Mouse (Mus musculus) right cerebral cortex, postnatal 14 days (tissue): Measurements from ENCODE around the gene Dnm3.

Experiments
- DNase-seq: peaks from one replicate; pipeline ENCODE4 v3.0.0; 2022

Dnm3 gene

DNA sequence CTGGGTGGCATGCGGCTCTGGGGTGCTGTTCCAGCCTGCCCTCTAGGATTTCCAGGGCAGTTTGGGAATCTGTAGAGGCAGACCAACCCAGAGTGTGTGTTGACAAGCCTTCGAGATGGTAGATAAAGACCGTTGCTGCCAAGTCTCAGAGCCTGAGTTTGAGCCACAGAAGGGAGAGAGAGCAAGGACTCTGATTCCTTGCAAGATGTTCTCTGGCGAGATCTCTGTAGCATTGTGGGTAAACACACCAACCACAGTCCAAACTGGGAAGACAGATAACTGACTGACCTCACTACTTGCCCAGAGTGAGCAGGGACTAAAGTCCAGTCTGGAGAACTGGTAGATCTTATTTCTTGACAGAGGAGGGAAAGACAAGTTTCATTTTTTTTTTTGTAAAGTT, 464.3 kb downstream of the Dnm3 start:
- DNase-seq = no peak

DNA sequence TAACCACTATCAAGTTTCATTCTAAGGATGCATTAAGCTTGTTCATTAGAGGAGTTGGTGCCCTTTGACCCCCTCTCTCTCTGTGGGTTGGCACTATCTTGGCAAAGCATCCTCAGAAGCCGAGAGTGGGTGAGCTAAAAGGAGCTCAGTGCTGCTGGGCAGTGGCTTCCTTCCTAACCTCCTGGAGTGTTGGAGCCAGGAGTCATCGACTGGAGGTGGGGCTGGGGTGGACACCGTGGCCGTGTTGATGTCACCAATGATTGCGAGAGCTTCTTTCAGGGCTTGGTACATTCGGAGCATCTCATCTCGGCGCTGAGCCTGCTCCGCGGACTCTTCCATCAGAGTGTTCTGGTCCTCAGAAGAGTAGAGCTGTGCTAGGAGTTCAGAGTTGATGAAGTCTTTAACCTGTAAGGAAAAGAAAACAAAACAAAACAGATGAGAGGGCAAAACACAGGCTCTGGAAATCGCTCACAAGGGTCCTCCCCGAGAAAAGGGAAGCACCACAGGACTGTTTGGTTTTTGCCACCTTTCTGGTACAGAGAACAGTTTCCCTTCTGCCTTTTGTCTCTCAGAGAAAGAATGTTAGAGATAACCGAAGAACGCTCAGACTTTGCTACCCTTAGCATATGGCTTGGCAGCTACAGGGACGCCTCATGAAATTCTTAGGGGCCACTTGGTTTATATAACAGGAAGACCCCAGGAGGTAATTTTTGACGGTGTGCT, 466.1 kb downstream of the Dnm3 start:
- DNase-seq = no peak

DNA sequence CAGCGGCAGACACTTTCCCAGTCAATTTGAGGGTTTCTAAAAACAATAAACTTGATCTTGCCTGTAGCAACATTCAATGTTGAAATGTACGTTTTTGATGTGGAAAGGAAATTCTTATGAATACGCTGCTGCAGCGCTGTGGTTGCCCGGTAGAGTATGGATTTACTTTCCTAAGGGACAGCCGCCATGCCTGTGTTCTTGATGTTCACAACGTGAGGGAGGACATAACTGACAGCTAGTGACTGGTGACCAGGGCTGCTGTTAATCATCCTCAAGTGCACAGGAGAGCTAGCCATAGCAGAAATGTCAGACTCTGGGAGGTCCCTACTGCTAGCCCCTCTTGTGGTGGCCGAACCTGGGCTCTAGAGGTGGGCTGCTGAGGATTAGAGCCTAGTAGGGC, 468.7 kb downstream of the Dnm3 start:
- no peak for DNase-seq

DNA sequence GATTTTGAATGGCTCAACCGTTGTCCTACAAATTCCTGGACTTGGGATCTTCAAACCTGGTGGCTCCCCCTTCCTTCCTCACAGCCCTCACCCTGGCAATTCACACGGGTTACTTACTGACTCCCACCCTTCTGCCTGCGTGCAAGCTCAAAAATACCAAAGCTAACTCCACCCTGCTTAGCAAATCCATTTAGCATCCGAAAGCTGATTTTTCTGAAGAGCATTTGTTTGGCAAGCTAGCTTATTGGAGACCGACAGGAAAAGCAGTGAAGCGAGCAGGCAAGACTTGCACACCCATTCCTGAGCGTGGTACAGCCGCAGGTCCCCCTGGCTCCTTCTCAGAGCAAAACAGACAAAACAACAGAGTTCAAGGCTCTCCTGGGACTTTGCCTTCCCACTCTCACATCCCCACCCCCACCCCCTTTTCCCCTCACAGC, 469.2 kb downstream of the Dnm3 start:
- no peak for DNase-seq

DNA sequence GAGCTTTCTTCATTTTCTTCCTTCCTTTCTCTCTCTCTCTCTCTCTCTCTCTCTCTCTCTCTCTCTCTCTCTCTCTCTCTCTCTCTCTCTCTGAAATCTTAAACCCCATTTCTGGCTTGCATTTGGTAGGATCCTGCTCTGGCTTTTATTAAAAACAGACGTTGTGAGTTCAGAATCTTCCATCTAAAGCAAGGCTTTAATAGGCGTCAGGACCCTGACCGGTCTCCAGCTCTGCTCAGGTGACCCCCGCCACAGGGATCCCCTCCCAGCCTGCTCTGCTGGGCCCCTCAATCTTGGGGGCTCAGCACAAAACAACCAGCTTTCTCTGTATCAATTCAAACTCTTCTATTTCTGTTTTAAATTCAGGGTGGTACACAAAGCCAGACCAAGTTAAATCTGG, 469.6 kb downstream of the Dnm3 start:
- DNase-seq = no peak

DNA sequence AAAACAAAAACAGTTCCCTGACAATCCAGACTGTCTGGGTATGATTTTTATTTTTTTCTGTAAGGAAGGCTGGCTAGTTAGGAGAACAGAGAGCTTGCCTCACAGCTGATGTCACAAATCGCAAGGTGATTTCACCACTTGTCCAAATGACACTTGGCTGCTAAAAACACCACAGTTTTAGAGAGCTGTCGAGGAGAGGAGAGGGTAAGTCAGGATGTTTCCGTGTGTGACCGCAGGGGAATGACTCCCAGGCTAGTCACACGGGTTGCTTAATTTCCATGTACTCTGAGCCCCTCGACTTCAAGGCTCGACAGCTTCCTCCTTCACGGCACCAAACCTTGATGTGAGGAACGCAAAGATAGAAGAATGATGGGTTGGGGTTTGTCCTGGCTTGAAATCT, 471.7 kb downstream of the Dnm3 start:
- no peak for DNase-seq

DNA sequence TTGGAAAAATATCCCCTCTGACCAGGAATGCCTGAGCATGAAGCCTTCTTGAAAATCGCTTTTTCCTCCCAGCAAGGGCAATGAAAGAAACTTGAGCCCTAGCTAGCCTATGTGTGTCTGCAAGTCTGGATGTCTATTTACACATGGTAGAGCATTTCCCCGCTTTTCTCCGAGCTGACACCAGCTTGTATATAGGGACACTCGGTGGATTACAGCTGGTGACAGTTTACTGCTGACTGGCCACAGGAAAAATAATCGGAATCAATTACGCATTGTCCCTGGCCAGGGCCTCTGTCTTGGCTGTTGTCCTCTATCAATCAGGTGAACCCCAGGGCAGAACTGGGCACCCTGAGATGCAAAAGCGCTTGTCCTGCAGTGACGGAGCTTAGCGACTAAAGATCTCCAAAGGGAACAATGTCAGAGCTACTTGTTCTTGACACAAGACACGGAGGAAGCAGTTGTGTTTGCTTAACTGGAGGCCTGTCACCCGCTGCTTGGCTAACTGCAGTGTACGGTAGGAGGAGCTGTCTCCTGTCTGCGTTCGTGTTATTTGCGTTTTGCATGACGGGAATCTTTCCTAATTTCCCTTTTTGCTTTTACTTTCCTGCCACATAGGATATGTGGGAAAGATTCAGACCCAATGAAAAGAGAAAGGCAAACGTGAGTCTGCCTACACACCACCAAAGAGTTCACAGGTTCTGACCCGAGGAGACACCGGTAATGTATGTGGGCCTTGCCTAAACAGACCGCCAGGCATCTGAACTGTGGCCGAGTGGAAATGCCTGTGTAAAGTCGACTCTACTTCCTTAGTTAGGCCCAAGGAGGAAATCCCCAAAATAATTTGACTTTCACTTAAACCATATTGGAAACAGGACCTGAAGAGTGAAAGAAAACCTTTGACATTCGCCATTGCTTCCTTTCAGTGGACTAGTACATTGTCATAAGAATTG, 472.7 kb downstream of the Dnm3 start:
- DNase-seq = no peak

DNA sequence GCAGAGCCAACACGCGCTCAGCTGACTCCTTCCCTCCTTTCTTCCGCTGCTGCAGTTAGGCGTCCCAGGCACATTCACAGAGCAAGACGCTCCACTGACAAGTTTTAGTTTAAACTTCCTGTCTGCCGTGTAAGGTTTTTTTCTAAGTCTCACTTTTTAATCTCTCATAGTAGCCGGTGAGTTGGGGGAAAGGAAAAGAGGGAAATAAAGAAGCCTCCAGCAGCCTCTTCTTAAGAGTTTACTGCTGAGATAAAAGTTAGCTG, 473.4 kb downstream of the Dnm3 start:
- DNase-seq = no peak

DNA sequence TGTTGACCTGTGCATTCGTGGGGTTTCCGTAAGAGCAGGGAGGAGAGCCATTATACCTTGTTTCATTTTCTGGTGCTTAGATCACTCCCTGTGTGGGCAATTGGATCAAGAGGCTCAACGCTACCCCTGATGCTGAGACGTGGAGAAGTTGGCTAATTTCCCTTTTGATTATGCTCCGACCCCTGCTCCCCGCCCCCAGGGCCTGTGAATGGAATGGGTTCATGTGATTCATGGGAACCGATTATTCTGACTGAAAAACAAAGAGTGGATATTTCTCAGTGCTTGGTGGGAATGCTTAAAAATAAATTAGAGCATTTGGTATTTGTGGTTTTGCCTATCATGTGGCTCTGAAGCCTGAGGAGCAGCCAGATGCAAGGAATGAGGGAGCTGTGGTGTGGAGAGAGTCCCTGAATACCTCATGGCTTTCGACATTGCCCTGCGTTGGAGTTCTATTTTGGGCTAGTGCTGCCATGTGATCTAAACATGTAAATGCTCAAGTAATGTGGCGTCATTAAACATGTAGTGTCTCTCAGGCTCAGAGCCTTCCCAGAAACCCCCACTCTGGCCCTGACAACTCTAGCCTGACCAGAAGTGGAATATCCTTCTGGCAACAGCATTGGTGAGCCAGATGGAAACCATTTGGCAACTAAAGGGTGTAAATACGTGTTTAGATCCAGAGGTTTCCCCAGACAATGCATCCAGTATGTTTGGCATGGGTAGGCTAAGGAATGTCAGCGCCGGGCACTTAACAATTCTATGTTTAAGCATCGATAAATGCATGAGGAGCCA, 473.9 kb downstream of the Dnm3 start:
- no peak for DNase-seq

DNA sequence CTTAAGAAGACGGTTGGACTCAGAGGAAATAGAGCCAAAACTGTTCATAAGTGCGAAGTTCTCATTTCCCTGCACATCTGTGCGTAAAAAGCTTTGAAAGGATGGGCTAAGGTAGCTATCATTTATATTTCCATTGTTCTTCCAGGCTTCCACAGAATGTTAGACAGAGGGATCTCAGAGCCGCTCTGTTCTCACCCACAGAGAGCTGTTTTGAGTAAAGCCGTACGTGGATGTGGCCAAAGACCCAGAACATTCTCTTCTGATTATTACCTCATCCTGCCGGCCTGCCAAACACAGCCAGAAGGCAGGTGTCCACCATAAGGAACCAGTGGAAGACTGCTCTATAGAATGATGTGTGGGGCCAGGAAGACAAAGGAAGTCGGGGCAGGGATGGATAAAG, 476.5 kb downstream of the Dnm3 start:
- DNase-seq = no peak

DNA sequence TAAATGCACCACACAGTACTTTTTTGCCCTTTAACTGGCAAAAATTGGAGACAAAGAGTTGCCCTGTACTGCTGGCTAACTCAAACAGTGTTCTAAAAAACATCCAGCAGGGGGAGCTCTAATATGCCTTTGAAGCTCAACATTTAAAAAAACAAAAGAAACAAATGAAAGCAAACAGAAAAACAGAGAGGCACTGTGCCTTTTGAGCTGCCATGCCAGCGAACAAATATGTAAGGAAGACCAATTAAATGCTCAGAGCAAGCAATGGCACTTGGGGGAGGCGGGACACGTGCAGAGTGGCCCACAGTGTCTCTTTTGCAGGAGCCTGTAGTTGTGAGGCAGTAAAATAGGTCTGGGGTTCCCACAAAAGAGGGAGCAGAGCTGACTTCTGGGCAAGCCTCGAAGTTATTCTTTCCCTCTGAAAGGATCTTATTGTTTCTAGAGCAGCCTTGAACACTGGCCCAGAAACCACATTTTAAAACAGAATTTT, 477.9 kb downstream of the Dnm3 start:
- no peak for DNase-seq

DNA sequence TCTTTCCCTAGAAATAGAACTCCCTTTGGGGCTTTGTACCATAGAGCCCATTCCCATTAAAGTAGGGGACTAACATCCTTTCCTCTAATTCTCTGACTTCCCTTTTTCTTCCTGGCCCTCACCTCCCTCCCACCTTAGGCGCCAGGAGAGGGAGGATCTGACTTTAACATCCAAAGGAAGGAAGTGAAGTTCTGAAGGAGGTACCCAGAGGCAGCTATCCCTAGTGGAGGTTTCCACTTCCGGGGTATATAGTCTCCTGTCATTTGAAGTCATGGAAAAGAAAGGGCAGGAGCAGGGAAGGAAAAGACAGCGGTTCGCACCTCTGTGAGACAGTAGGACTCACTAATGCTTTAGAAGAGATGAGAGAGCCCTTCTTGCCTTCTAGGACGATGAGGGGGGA, 478.5 kb downstream of the Dnm3 start:
- DNase-seq = no peak

DNA sequence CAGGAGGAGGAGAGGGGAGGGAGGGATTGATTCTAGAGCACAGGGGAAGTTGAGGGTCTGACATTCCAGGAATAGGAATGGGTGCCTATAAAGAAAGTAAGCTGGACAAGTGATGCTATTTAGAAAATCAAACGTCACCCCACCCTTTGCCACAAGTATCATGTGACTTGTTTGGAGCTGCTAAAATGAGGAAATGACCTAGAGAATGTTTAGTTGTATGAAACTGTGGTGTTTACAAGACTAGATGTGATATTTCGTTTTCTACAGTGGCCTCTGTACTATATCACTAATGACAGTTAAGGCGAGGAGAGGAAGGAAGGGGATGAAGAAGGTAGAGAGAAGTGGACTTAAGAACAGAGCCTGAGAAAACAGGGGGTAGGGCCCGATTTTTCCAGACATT, 479.1 kb downstream of the Dnm3 start:
- DNase-seq = no peak

DNA sequence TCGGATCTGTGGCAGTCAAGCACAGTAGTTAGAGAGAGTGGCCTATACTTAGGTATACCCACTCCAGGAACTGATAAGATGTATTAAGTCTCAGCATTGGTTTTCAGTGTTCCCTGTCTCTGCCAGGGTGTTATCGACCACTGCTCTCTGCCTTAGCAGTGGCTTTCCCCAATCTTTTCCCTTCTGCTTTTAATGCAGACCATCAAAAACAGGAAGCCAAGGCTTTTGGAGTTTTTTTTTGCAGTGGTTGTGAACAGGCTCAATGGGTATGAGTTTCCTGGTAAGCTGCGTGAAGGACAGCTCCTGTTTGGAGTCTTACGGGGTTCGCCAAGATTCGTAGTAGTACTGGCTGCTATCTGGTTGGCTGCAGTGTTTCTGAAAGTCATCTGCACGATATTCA, 485.4 kb downstream of the Dnm3 start:
- no peak for DNase-seq

DNA sequence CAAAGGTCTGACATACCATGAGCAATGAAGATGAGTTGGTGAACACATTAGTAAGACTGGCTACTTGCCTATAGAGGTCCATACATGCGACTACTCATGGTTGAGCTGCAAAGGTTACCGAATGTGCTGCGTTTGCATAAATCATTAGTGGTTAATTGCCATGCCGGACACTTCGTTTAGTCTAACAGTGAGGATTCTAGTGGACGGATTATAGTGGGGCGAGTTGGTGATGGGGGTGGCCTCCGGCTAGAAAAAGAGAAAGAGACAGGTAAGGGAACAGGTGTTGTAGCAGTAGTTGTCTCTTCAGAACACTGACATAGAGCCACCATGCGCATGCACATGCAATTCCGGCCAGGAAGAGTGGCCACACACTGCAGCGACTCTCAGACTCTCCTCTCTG, 486.0 kb downstream of the Dnm3 start:
- no peak for DNase-seq

DNA sequence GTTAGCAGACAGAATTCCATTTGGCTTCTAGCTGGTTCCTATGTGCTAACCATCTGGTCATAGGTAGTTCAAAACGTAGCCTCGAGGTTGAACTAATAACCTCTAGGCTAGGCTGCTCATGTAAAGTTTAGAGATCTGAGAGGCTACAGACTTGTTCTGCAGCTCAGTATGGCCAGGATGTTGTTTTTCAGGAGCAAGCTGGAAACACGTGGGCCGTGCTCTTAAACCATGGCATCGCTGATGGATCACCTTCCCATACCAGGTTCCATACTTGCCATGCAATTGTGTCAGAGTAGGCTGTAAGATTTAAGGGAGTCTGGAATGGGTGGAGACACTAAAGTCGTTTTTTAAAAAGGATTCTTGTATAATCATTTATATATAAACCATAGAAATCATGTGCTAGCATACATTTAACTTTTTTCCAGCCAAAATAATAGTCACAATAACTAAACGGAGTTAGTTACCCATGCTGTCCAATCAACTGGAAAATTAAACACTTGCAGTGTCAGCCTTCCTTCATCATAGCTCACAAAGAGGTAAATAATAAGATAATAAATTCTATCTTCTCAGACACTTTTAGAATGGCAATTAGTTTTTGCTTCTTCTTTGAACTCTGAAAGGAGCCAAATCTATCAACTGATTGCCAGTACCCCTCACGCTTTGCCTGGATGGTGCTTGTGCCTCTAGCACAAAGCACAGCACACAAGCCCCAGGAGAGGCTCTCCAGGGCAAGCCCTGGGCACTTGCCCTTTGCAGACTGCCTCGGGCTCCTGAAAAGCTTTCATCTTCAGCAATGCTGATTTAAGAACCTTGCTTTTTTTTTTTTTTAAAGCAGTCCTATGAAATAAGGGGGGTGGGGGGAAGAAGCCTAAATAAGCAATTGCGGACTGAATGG, 486.9 kb downstream of the Dnm3 start:
- no peak for DNase-seq

DNA sequence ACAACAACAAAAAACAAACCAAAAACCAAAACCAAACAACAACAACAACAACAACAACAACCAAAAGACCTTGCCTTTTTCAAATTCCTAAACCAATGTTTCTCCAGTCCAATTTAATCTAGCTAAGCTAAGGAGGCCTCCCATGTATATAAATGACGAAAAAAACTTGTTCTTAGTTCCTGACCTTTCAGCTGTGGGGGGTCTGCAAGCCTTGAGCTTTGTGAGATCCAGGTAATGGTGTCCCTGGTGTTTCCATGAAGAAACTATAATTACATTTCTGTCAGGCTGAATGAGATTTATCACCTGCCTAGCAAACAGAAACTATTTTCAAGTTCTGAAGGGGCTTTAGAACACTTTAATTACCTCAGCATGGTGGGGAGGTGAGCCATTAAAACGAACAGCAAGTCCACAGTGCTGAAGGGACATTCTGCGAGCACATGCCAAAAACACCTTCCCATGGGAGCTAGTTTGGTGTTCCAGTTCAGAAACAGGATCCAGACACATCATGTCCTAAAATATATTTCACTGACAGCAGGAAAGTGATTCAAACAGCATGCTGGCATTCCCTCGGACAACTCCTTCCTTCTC, 493.8 kb downstream of the Dnm3 start:
- DNase-seq = no peak

DNA sequence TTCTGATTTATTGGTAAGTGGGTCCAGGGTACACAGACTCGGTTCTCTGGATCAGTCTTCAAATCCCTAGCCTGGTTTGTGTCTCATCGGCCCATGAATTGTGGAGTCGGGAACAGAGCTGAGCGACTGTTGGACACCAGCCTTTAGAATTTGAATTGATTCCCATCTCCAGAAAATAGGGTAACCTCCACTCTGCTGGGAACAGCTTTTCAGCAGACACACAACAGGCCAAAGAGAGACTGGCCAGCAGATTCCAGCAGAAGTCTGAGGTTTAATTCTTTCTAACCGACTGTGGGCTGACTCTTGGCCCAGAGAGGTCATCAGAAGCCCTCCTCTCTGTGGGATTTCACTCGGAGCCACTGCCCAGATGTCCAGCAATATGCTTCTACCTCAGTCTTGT, 494.4 kb downstream of the Dnm3 start:
- no peak for DNase-seq

DNA sequence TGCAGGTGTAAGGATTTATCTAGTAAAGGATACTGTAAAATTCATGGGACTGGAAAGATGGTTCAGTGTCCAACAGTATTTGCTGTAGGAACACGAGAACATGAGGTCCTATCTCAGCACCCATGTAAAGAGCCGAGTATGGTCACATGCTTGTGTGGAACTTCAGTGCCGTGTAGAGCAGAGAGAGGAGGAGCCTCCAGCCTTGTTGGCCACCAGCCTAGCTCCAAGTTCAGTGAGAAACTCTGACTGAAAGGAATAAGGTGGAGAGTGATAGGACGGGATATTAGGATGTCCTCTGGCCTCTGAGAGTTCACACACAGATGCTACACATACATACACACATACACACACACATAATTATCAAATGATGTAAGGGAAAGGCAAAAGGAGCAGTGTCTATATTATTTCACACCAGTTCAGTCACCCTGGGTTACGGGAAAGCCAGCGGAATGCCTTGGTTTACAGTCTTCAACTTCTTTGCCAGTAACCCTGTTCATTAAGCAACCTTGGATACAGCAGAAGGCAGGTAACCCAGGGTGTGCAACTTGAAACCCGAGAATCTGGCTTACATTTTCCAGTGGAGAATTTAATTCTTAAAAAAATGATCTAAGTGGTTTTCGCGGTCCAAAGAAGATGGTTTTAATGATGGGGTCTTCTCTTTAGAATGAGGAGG, 497.1 kb downstream of the Dnm3 start:
- no peak for DNase-seq

DNA sequence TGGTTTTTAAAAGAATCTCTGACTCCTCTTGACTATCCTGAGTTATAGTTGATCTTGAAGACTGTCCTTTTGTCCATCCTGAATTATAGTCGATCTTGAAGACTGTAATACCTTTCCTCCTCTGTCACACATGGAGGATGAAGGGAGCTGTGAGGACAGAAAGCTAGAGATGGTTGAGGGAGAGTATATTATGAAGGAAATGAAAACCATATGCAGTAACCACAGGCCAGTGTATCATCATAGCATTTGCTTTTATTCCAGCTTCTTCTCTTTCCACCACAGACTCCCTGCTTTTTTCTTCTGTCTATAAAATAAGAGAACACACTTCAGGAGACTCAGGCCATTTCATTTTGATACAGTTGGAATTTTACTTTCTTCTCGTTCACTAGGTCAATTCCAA, 497.8 kb downstream of the Dnm3 start:
- no peak for DNase-seq

DNA sequence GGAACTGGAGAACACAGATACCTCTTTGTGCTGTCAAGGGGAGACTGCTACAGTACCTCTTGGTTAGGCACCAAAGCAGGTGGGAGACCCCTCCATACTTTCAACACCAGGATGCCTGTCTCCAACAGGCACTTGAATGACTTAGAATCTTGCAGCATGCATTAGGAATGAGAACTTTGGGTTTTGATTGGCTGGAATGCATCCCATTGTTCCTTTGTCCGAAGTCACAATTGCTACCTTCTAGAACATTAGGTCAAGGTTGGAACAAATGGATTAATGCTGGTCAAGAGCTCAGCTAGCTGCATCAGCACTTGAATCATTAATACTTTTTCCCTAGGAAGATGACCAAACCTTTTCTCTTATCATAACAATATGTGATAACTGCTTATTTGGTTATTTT, 498.3 kb downstream of the Dnm3 start, which contains the start of gene 4930558K02Rik:
4930558K02Rik (minus strand) TSS at position 101 of the 400 bp plus-strand sequence.
- no peak for DNase-seq
